In genomic region chr8:125910365-125911228, GRCm38 (mm10) we compare ENCODE assay signal across 7 mouse cellular contexts. TPM values are rescaled to one million over a fixed set of nuclear protein-coding genes. Genes with fewer than 3 reads are reported as not detected.
A peak's percentile ranks its signal among the peaks of the same experiment; 100 is the strongest.
DNase-seq lines count a peak whose midpoint lies in the region; ATAC-seq lines count a peak whose summit lies in the region.

Map3k21 (plus strand) TSS chr8:125910450.

- ATAC-seq in liver, embryonic 12.5 days: peak; percentile 18; the same call in 1 of the 2 replicates
- ATAC-seq in neural tube, embryonic 15.5 days (ENCODE audit: low FRiP score): peak; percentile 68

- intact Hi-C loops in heart, postnatal 10 days (cut with DNase I): no loop called here

- no peak within 1 kb of the TSS for H3K9ac ChIP-seq in liver, embryonic 12.5 days
- peak within 1 kb of the TSS; percentile 59 for H3K9ac ChIP-seq in neural tube, embryonic 15.5 days (replicated peaks)

- peak within 1 kb of the TSS; percentile 30; the same call in 1 of the 2 replicates for H3K27ac ChIP-seq in embryonic facial prominence, embryonic 10.5 days (replicated peaks)
- H3K27ac ChIP-seq in liver, embryonic 12.5 days: no peak within 1 kb of the TSS
- no peak within 1 kb of the TSS for H3K27ac ChIP-seq in neural tube, embryonic 15.5 days (replicated peaks)

- DNase-seq in urinary bladder, postnatal 14 days (ENCODE audit: low spot score): peak; percentile 30
- DNase-seq in urinary bladder, postnatal 10 days (ENCODE audit: low spot score): no peak
- peak; percentile 55 for DNase-seq in embryonic facial prominence, embryonic 10.5 days (ENCODE audit: low spot score)
- DNase-seq in heart, postnatal 10 days: peak; percentile 30 to 45
- no peak for DNase-seq in frontal cortex, postnatal 14 days (ENCODE audit: low spot score in 2 of 2)

- H3K4me1 ChIP-seq in embryonic facial prominence, embryonic 10.5 days: peaks cover 21% of the 10 kb centered on the region
- peaks cover 11% of the 10 kb centered on the region for H3K4me1 ChIP-seq in liver, embryonic 12.5 days
- H3K4me1 ChIP-seq in neural tube, embryonic 15.5 days: peaks cover 21% of the 10 kb centered on the region

- peaks cover 77% of the 10 kb centered on the region for H3K27me3 ChIP-seq in embryonic facial prominence, embryonic 10.5 days (replicated peaks; ENCODE audit: low read depth, poor library complexity, severe bottlenecking)
- peaks cover 79% of the 10 kb centered on the region for H3K27me3 ChIP-seq in liver, embryonic 12.5 days (replicated peaks)
- H3K27me3 ChIP-seq in neural tube, embryonic 15.5 days (replicated peaks): peaks cover 62% of the 10 kb centered on the region

- no peaks in the 10 kb centered on the region for H3K9me3 ChIP-seq in embryonic facial prominence, embryonic 10.5 days
- 0 out of 2 replicates have a peak, but pooled peaks cover 3% of the 10 kb centered on the region for H3K9me3 ChIP-seq in liver, embryonic 12.5 days (replicated peaks)
- no peaks in the 10 kb centered on the region for H3K9me3 ChIP-seq in neural tube, embryonic 15.5 days (replicated peaks)

- H3K36me3 ChIP-seq in embryonic facial prominence, embryonic 10.5 days (replicated peaks): no peaks in the 10 kb centered on the region
- no peaks in the 10 kb centered on the region for H3K36me3 ChIP-seq in liver, embryonic 12.5 days
- H3K36me3 ChIP-seq in neural tube, embryonic 15.5 days: no peaks in the 10 kb centered on the region

- H3K4me2 ChIP-seq in liver, embryonic 12.5 days: peak within 1 kb of the TSS; percentile 72
- peak within 1 kb of the TSS; percentile 99 for H3K4me2 ChIP-seq in neural tube, embryonic 15.5 days

- H3K4me3 ChIP-seq in embryonic facial prominence, embryonic 10.5 days: peak within 1 kb of the TSS; percentile 69
- H3K4me3 ChIP-seq in liver, embryonic 12.5 days: peak within 1 kb of the TSS; percentile 49
- H3K4me3 ChIP-seq in neural tube, embryonic 15.5 days (replicated peaks): peak within 1 kb of the TSS; percentile 60

- under 1% methylated on average over 93 of the region's 93 CpGs for WGBS in embryonic facial prominence, embryonic 10.5 days
- WGBS in liver, embryonic 12.5 days (ENCODE audit: insufficient replicate concordance): 2% methylated on average over 92 of the region's 93 CpGs
- 2% methylated on average over 91 of the region's 93 CpGs for WGBS in neural tube, embryonic 15.5 days

RNA-seq across cellular contexts. Expression of gene Map3k21, which starts in this region (rescaled TPM):
- polyA plus RNA-seq in embryonic facial prominence, embryonic 10.5 days (2016; fragmentation: Nextera tagmentation; extraction: Ambion mirVana): 0.04 and 0.06 TPM in 2 replicates
- under 1 TPM; 0.26 to 0.27 TPM for total RNA-seq in heart, postnatal 10 days (2021)
- polyA plus RNA-seq in liver, embryonic 12.5 days (2016; fragmentation: Nextera tagmentation; extraction: Ambion mirVana): 0.02 and 0.07 TPM in 2 replicates
- 0.59 and 0.86 TPM in 2 replicates for polyA plus RNA-seq in neural tube, embryonic 15.5 days (2015; fragmentation: Nextera tagmentation; extraction: Ambion mirVana)

Comparison
In these comparisons a context has a peak if more than half of its experiments do, and no peak if none do; other contexts are left out.
1. Peak in DNase-seq, H3K4me3 ChIP-seq and H3K27ac ChIP-seq in embryonic facial prominence, embryonic 10.5 days; RNA of the gene not detected or under 1 TPM.
2. Peak in DNase-seq in heart, postnatal 10 days; RNA of the gene not detected or under 1 TPM.
3. Peak in ATAC-seq, H3K4me3 ChIP-seq and H3K4me2 ChIP-seq in liver, embryonic 12.5 days; RNA of the gene not detected or under 1 TPM.
4. Peak in ATAC-seq, H3K4me3 ChIP-seq, H3K9ac ChIP-seq and H3K4me2 ChIP-seq in neural tube, embryonic 15.5 days; RNA of the gene not detected or under 1 TPM.